Mouse (Mus musculus) midbrain, embryonic 15.5 days (tissue): Measurements from ENCODE around the gene 4932429P05Rik. TPM values are rescaled to one million over a fixed set of nuclear protein-coding genes. Genes with fewer than 3 reads are reported as not detected.

ENCODE experiments used
- ATAC-seq: fragments of 200-750 bp; cut with Nextera tagmentation; replicated peaks from 2 replicates; pipeline ENCODE4 v1.8.0; 2017; ENCODE audit warnings: moderate TSS enrichment
- H3K27ac ChIP-seq: fragments of 300-500 bp; sonication (generic); 2 replicates; pipeline ENCODE4 v1.5.1; 2015; ENCODE audit warnings: mild to moderate bottlenecking, inconsistent platforms
- H3K27me3 ChIP-seq: fragments of 300-500 bp; sonication (generic); replicated peaks from 2 replicates; pipeline ENCODE4 v1.6.1; 2015; ENCODE audit warnings: inconsistent platforms
- H3K36me3 ChIP-seq: fragments of 300-500 bp; sonication (generic); replicated peaks from 2 replicates; pipeline ENCODE4 v1.6.1; 2015; ENCODE audit warnings: inconsistent platforms
- H3K4me1 ChIP-seq: fragments of 300-500 bp; sonication (generic); 2 replicates; pipeline ENCODE4 v1.6.1; 2015; ENCODE audit warnings: inconsistent platforms
- H3K4me2 ChIP-seq: fragments of 300-500 bp; sonication (generic); 2 replicates; pipeline ENCODE4 v1.6.1; 2015; ENCODE audit warnings: inconsistent platforms, mild to moderate bottlenecking, moderate library complexity
- H3K4me3 ChIP-seq: fragments of 300-500 bp; sonication (generic); 2 replicates; pipeline ENCODE4 v1.5.1; 2015; ENCODE audit warnings: mild to moderate bottlenecking, inconsistent platforms
- H3K9ac ChIP-seq: fragments of 300-500 bp; sonication (generic); 2 replicates; pipeline ENCODE4 v1.6.1; 2015; ENCODE audit warnings: mild to moderate bottlenecking, inconsistent platforms
- H3K9me3 ChIP-seq: fragments of 300-500 bp; sonication (generic); 2 replicates; pipeline ENCODE4 v1.6.1; 2016; ENCODE audit warnings: inconsistent platforms
- polyA plus RNA-seq: library from polyadenylated mRNA; unstranded; fragments of >200 nt; fragmentation: Nextera tagmentation; extraction: Ambion mirVana; gene quantifications from 2 replicates; pipeline ENCODE4 v1.2.1, GENCODE M21; 2015

The 4932429P05Rik gene
- polyA plus RNA-seq = not detected in 2 replicates

- Histone ChIP-seq H3K9ac (no peak within 1 kb of the TSS), H3K4me3 (no peak within 1 kb of the TSS), H3K4me1 (no peaks in the 10 kb centered on the region), H3K27ac (no peak within 1 kb of the TSS), H3K27me3 (no peaks in the 10 kb centered on the region), H3K9me3 (no peaks in the 10 kb centered on the region), H3K36me3 (no peaks in the 10 kb centered on the region), H3K4me2 (no peak within 1 kb of the TSS)
- no peak for ATAC-seq
These were observed at the start of gene 4932429P05Rik for GRCm38 (mm10) chrX:89751968-89752367. TSS of gene 4932429P05Rik (plus strand) at chrX:89752268.

Other genes starting within 250 kb of the 4932429P05Rik start
- not detected in 2 replicates for gene 4930415L06Rik, start 180.6 kb downstream of the 4932429P05Rik start, polyA plus RNA-seq